Mouse (Mus musculus) CH12F3 (cell line): ENCODE results near the gene Ddhd1.
"Not testable (repeated sequence)": the region's sequence is repeated elsewhere in the genome, so short reads cannot be mapped to it uniquely, and the experiment has no call there.

ENCODE experiments used
- in situ Hi-C: fragments of 300-500 bp; cut with MboI; formaldehyde crosslinking; loops from 2 replicates; pipeline ENCODE4 v1.14.3; 2020; ENCODE audit warnings: low sequenced_read_pairs

Gene Ddhd1

GRCm38 (mm10) chr14:45583494-45584027 is 74.4 kb downstream of the Ddhd1 start:
- in situ Hi-C loops, result no loop called here

- in situ Hi-C loops, result not testable (repeated sequence)
These were observed 76.8 kb downstream of the Ddhd1 start for GRCm38 (mm10) chr14:45580923-45581827.

GRCm38 (mm10) chr14:45566066-45566937 is 91.6 kb downstream of the Ddhd1 start:
- in situ Hi-C loops, result no loop called here

GRCm38 (mm10) chr14:45565216-45566065 is 92.5 kb downstream of the Ddhd1 start:
- in situ Hi-C loops, result no loop called here

GRCm38 (mm10) chr14:45563577-45563976 is 94.4 kb downstream of the Ddhd1 start:
- in situ Hi-C loops, result no loop called here

- in situ Hi-C loops, result no loop called here
These were observed 96.3 kb downstream of the Ddhd1 start for GRCm38 (mm10) chr14:45561681-45562080.

- in situ Hi-C loops, result no loop called here
These were observed 98.9 kb downstream of the Ddhd1 start for GRCm38 (mm10) chr14:45559018-45559417.

GRCm38 (mm10) chr14:45554336-45554735 is 103.6 kb downstream of the Ddhd1 start:
- in situ Hi-C loops, result no loop called here

- in situ Hi-C loops, result no loop called here
These were observed 104.1 kb downstream of the Ddhd1 start for GRCm38 (mm10) chr14:45553854-45554253.

GRCm38 (mm10) chr14:45552431-45552830 is 105.5 kb downstream of the Ddhd1 start:
- in situ Hi-C loops, result no loop called here

GRCm38 (mm10) chr14:45551121-45551768 is 106.7 kb downstream of the Ddhd1 start:
- in situ Hi-C loops, result no loop called here

- in situ Hi-C loops, result no loop called here
These were observed 107.8 kb downstream of the Ddhd1 start for GRCm38 (mm10) chr14:45550010-45550647.

- in situ Hi-C loops, result no loop called here
These were observed 109.8 kb downstream of the Ddhd1 start for GRCm38 (mm10) chr14:45548118-45548517.

- in situ Hi-C loops, result no loop called here
These were observed 113.0 kb downstream of the Ddhd1 start for GRCm38 (mm10) chr14:45544905-45545304.

GRCm38 (mm10) chr14:45544026-45544425 is 113.9 kb downstream of the Ddhd1 start:
- in situ Hi-C loops, result no loop called here

GRCm38 (mm10) chr14:45539659-45540468 is 118.1 kb downstream of the Ddhd1 start:
- in situ Hi-C loops, result no loop called here
